Mouse (Mus musculus) spleen, adult 2 months (tissue): ENCODE measurements at regions not wholly inside any gene's neighbourhood (a gene's known extent, or its start where the extent isn't known, plus 50 kb on each side); places are given as distances from the start of the nearest gene placed in this dataset.

Experiments used
- DNase-seq, 2 experiments: peaks; one replicate each; pipeline versions ENCODE4 v3.0.0 to v3.0.0-alpha.2; 2012 to 2021; ENCODE audit warnings: low spot score in 2 of 2, low read depth in 1 of 2
- H3K27ac ChIP-seq: fragments of 200-500 bp; 2 replicates; pipeline ENCODE4 v1.5.1; 2012; ENCODE audit warnings: low read length, inconsistent platforms; ENCODE audit not compliant: insufficient read depth
- H3K27me3 ChIP-seq: fragments of 200-500 bp; 2 replicates; pipeline ENCODE4 v1.6.1; 2012; ENCODE audit warnings: mild to moderate bottlenecking, moderate library complexity, low read length, inconsistent platforms; ENCODE audit not compliant: control insufficient read depth, insufficient read depth
- H3K36me3 ChIP-seq: fragments of 200-500 bp; 2 replicates; pipeline ENCODE4 v1.6.1; 2012; ENCODE audit warnings: mild to moderate bottlenecking, low read length, inconsistent platforms; ENCODE audit not compliant: control insufficient read depth, insufficient read depth
- H3K4me1 ChIP-seq: fragments of 200-500 bp; 2 replicates; pipeline ENCODE4 v1.6.1; 2011; ENCODE audit warnings: inconsistent platforms; ENCODE audit not compliant: control insufficient read depth, insufficient read depth, insufficient read length
- H3K4me3 ChIP-seq: fragments of 200-500 bp; 2 replicates; pipeline ENCODE4 v1.5.1; 2011; ENCODE audit warnings: mild to moderate bottlenecking, inconsistent platforms; ENCODE audit not compliant: insufficient read depth, insufficient read length; ENCODE audit errors: extremely low read depth
- CTCF ChIP-seq: fragments of 200-500 bp; IDR thresholded peaks from 2 replicates; pipeline ENCODE4 v1.5.1; 2011; ENCODE audit warnings: mild to moderate bottlenecking, inconsistent platforms; ENCODE audit not compliant: insufficient read depth, insufficient read length, insufficient replicate concordance; ENCODE audit errors: extremely low read depth
- POLR2A ChIP-seq: fragments of 200-500 bp; IDR thresholded peaks from 2 replicates; pipeline ENCODE4 v1.6.1; 2011; ENCODE audit warnings: low read depth, low read length, inconsistent platforms
- WGBS: fragments of 180-500 bp; shearing (Covaris S2); methylation state at CpG from one replicate; pipeline ENCODE4 v1.1.7; 2018; 5-methylcytosine and 5-hydroxymethylcytosine counted together

GRCm38 (mm10) chr9:41483218-41483617, 321.7 kb upstream of the Ubash3b start:
- H3K4me1 ChIP-seq: no peaks in the 10 kb centered on the region
- H3K27ac ChIP-seq: no peak overlapping the region
- no peaks in the 10 kb centered on the region for H3K27me3 ChIP-seq
- DNase-seq: no peak
- no peak for TF ChIP-seq POLR2A
- no peak for TF ChIP-seq CTCF
- H3K36me3 ChIP-seq: no peaks in the 10 kb centered on the region
- 82% methylated on average over 3 of the region's 3 CpGs for WGBS
- H3K4me3 ChIP-seq: no peak overlapping the region

- no peak for TF ChIP-seq POLR2A
- TF ChIP-seq CTCF: no peak
- no peak overlapping the region for H3K4me3 ChIP-seq
- H3K4me1 ChIP-seq: no peaks in the 10 kb centered on the region
- H3K36me3 ChIP-seq: no peaks in the 10 kb centered on the region
- whole genome bisulfite sequencing: 83% methylated on average over 6 of the region's 6 CpGs
- H3K27ac ChIP-seq: no peak overlapping the region
- H3K27me3 ChIP-seq: no peaks in the 10 kb centered on the region
- DNase-seq: no peak
These were observed 320.2 kb upstream of the Ubash3b start for GRCm38 (mm10) chr9:41481611-41482266.

- H3K27me3 ChIP-seq: no peaks in the 10 kb centered on the region
- no peak overlapping the region for H3K4me3 ChIP-seq
- no peaks in the 10 kb centered on the region for H3K4me1 ChIP-seq
- no peaks in the 10 kb centered on the region for H3K36me3 ChIP-seq
- 62% methylated on average over 13 of the region's 13 CpGs for WGBS
- TF ChIP-seq POLR2A: no peak
- no peak overlapping the region for H3K27ac ChIP-seq
- DNase-seq: no peak
These were observed 318.6 kb upstream of the Ubash3b start for GRCm38 (mm10) chr9:41479854-41480749.

- H3K27me3 ChIP-seq: no peaks in the 10 kb centered on the region
- TF ChIP-seq CTCF: no peak
- TF ChIP-seq POLR2A: no peak
- H3K4me3 ChIP-seq: no peak overlapping the region
- H3K36me3 ChIP-seq: no peaks in the 10 kb centered on the region
- no peaks in the 10 kb centered on the region for H3K4me1 ChIP-seq
- WGBS: 55% methylated on average over 5 of the region's 5 CpGs
- DNase-seq: no peak
- H3K27ac ChIP-seq: no peak overlapping the region
These were observed 317.6 kb upstream of the Ubash3b start for GRCm38 (mm10) chr9:41479085-41479484.

GRCm38 (mm10) chr9:41478106-41478848, 316.8 kb upstream of the Ubash3b start:
- Histone ChIP-seq H3K36me3 (no peaks in the 10 kb centered on the region), H3K4me1 (no peaks in the 10 kb centered on the region), H3K27ac (no peak overlapping the region), H3K4me3 (no peak overlapping the region), H3K27me3 (no peaks in the 10 kb centered on the region)
- DNase-seq: no peak
- TF ChIP-seq POLR2A: no peak
- TF ChIP-seq CTCF: no peak
- 90% methylated on average over 7 of the region's 7 CpGs for WGBS

- H3K4me1 ChIP-seq: no peaks in the 10 kb centered on the region
- H3K36me3 ChIP-seq: no peaks in the 10 kb centered on the region
- no peak for DNase-seq
- H3K27ac ChIP-seq: no peak overlapping the region
- no peak for TF ChIP-seq CTCF
- no peak for TF ChIP-seq POLR2A
- WGBS: 75% methylated on average over 8 of the region's 8 CpGs
- H3K4me3 ChIP-seq: no peak overlapping the region
- H3K27me3 ChIP-seq: no peaks in the 10 kb centered on the region
These were observed 313.8 kb upstream of the Ubash3b start for GRCm38 (mm10) chr9:41475326-41475725.

GRCm38 (mm10) chr9:41474945-41475297, 313.4 kb upstream of the Ubash3b start:
- Histone ChIP-seq H3K27ac (no peak overlapping the region), H3K4me3 (no peak overlapping the region), H3K4me1 (no peaks in the 10 kb centered on the region), H3K36me3 (no peaks in the 10 kb centered on the region), H3K27me3 (no peaks in the 10 kb centered on the region)
- WGBS: 79% methylated on average over 6 of the region's 6 CpGs
- no peak for TF ChIP-seq CTCF
- no peak for TF ChIP-seq POLR2A
- DNase-seq: no peak
